Mouse (Mus musculus) CH12F3 (cell line): ENCODE measurements around the gene 2700081O15Rik.

Experiments used
- in situ Hi-C: fragments of 300-500 bp; cut with MboI; formaldehyde crosslinking; loops from 2 replicates; pipeline ENCODE4 v1.14.3; 2020; ENCODE audit warnings: low sequenced_read_pairs

The 2700081O15Rik gene

DNA sequence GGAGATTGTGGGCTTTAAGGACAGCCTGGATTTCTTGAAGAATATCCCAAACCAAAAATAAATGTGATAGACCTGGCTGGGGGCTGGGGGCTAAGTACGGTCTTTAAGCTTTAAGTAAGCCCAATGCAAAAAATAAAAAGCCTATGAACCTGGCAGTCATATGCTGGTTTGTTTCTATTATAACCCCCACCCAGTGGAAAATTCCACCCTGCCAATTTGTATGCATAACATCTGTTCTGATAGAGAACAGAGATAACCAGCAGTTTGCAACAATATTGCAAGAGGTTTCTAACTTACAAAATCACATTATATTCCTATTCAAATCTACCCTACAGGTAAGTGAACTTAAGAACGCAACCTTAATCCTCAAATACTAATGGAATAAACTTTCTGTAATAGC lies 53.2 kb downstream of the 2700081O15Rik start:
- in situ Hi-C loops = no loop called here
